Mouse (Mus musculus): Measurements from ENCODE around the gene 4922502D21Rik. TPM values are rescaled to one million over a fixed set of nuclear protein-coding genes. Genes with fewer than 3 reads are reported as not detected.
"Not testable (repeated sequence)": the region's sequence is repeated elsewhere in the genome, so short reads cannot be mapped to it uniquely, and the experiment has no call there.

4922502D21Rik gene
- polyA plus RNA-seq, 1 experiment from 2014 or later, result 0.12 TPM

DNA sequence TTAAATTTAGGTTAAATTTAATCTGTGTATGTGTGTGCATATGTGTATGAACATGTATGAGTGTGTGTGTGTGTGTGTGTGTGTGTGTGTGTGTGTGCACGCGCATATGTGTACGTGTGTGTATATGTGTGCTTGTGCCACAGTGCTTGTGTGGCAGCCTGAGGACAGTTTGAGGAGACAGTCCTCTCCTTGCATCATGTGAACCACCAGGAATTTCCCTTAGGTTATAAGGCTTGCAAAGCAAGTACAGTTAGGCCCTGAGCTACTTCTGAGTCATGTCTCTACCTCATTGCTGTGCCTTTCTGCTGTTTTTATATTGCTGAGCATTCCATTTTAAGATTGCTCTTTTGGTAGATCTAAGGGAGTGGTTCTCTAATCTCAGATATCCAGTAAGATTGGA is 19.5 kb upstream of the 4922502D21Rik start:
- 98% methylated on average over 3 of the region's 3 CpGs for WGBS
- H3K4me2 ChIP-seq (replicated peaks), result no peak overlapping the region
- H3K27me3 ChIP-seq (ENCODE audit: control insufficient read depth, insufficient read depth, low read length), result no peaks in the 10 kb centered on the region
- no peaks in the 10 kb centered on the region for H3K36me3 ChIP-seq (replicated peaks; ENCODE audit: control insufficient read depth, insufficient read depth)
- H3K9me3 ChIP-seq (ENCODE audit: control insufficient read depth, low read length), result no peaks in the 10 kb centered on the region
- no peak for DNase-seq (ENCODE audit: low spot score)
- no peaks in the 10 kb centered on the region for H3K4me1 ChIP-seq (replicated peaks; ENCODE audit: control insufficient read depth, insufficient read depth, low read length)
- ATAC-seq (ENCODE audit: low FRiP score), result no peak
- no peak overlapping the region for H3K4me3 ChIP-seq (replicated peaks; ENCODE audit: low read length)
- no peak overlapping the region for H3K27ac ChIP-seq
- no peak overlapping the region for H3K9ac ChIP-seq

DNA sequence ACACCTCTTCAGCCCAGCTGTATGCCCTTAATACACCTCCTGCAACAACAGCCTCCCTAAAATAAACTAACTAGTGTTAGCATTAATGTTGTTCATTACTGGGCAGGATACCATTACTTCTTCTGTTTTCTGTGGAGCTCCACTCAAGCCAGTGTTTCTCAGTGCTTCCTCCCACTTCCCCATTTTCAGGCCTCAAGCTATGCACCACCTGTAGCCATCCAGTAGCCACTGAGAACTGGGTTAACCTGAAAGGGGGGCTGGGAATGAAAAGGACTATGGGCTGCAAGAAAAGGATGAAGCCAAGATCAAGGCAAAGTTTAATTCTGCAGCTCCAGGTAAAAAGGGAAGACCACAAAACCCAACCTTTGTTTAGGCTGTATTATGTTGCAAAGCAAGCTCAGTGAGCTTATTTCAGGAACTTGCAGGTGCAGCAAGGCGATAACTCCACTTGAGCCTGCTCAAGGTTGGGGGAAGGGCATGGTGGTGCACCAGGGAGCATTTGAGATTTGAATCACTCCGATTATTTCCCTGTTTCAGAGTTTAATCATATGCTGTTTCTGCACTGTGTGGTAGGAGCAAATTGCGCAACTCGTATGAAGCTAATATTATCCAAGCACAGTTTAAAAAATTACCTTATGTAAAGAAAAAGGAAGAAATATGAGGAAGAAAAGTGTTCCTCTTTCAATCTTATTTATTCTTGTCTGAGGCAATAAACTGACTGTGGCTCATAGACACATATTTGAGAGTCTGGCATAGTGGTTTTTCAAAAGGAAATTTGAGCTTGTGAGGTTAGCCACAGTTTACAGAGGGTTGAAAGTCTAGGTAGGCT is 18.1 kb upstream of the 4922502D21Rik start:
- 59% methylated on average over 4 of the region's 4 CpGs for WGBS
- Histone ChIP-seq H3K4me1 (replicated peaks; ENCODE audit: control insufficient read depth, insufficient read depth, low read length) (no peaks in the 10 kb centered on the region), H3K4me3 (replicated peaks; ENCODE audit: low read length) (no peak overlapping the region), H3K36me3 (replicated peaks; ENCODE audit: control insufficient read depth, insufficient read depth) (no peaks in the 10 kb centered on the region), H3K4me2 (replicated peaks) (no peak overlapping the region), H3K27ac (no peak overlapping the region), H3K27me3 (ENCODE audit: control insufficient read depth, insufficient read depth, low read length) (no peaks in the 10 kb centered on the region), H3K9me3 (ENCODE audit: control insufficient read depth, low read length) (no peaks in the 10 kb centered on the region), H3K9ac (no peak overlapping the region)
- DNase-seq (ENCODE audit: low spot score) (no peak), ATAC-seq (ENCODE audit: low FRiP score) (no peak)

DNA sequence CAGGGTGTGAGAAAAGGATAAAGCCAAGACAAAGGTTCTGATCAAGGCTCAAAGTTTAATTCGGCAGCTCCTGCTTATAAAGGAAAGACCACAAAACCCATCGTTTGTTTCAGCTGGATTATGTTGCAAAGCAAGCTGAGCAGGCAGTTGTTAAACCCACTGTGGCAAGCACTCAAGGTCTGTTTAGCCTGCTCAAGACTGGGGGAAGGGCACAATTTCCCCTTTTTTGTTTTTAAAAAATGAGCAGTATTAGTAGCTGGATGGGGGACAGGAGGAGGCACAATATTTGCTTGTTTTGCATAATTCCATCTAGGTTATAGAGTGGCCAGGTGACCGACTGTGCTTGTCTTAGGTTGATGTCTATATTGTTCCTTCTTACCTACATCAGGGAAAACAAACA is 12.8 kb upstream of the 4922502D21Rik start:
- Histone ChIP-seq H3K9ac (no peak overlapping the region), H3K4me2 (replicated peaks) (no peak overlapping the region), H3K9me3 (ENCODE audit: control insufficient read depth, low read length) (no peaks in the 10 kb centered on the region), H3K27ac (no peak overlapping the region), H3K4me3 (replicated peaks; ENCODE audit: low read length) (no peak overlapping the region), H3K36me3 (replicated peaks; ENCODE audit: control insufficient read depth, insufficient read depth) (no peaks in the 10 kb centered on the region), H3K27me3 (ENCODE audit: control insufficient read depth, insufficient read depth, low read length) (no peaks in the 10 kb centered on the region), H3K4me1 (replicated peaks; ENCODE audit: control insufficient read depth, insufficient read depth, low read length) (no peaks in the 10 kb centered on the region)
- ATAC-seq (ENCODE audit: low FRiP score) (no peak), DNase-seq (ENCODE audit: low spot score) (no peak)
- 87% methylated on average over 3 of the region's 3 CpGs for WGBS

DNA sequence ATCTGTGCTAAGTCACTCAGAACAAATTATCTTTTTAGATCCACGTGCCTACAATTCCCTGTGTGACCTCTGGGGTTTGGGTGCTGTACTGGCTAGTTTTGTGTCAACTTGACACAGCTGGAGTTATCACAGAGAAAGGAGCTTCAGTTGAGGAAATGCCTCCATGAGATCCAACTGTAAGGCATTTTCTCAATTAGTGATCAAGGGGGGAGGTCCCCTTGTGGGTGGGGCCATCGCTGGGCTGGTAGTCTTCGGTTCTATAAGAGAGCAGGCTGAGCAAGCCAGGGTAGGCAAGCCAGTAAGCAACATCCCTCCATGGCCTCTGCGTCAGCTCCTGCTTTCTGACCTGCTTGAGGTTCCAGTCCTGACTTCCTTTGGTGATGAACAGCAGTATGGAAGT is 10.8 kb upstream of the 4922502D21Rik start, which contains the start of gene Clec12a:
Gene Clec12a, plus strand, starts transcription at position 301 of the 400 bp plus-strand sequence.
- ATAC-seq (ENCODE audit: low FRiP score), result not testable (repeated sequence)

DNA sequence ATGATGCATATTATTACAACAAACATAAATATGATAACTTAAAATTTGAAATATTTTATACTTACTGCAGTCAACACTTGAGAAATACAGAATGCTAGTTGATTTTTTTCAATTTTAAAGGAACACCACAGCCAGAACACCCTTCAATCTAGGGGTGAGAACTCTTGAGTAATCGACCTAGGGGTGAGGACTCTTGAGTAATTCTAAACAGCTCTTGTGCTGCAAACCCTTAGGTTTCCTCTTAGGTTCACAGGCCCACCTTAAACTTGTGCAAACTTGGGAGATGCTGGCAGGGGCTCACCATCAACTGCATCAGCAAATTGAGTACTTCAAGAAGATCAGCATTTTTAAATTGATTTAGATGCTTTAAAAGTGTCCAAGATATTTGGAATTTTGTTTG is 6.2 kb upstream of the 4922502D21Rik start:
- H3K4me1 ChIP-seq (replicated peaks; ENCODE audit: control insufficient read depth, insufficient read depth, low read length), result no peaks in the 10 kb centered on the region
- no peaks in the 10 kb centered on the region for H3K9me3 ChIP-seq (ENCODE audit: control insufficient read depth, low read length)
- H3K36me3 ChIP-seq (replicated peaks; ENCODE audit: control insufficient read depth, insufficient read depth), result no peaks in the 10 kb centered on the region
- H3K4me3 ChIP-seq (replicated peaks; ENCODE audit: low read length), result no peak overlapping the region
- no peaks in the 10 kb centered on the region for H3K27me3 ChIP-seq (ENCODE audit: control insufficient read depth, insufficient read depth, low read length)
- ATAC-seq (ENCODE audit: low FRiP score), result no peak
- no peak for DNase-seq (ENCODE audit: low spot score)
- no peak overlapping the region for H3K4me2 ChIP-seq (replicated peaks)
- H3K9ac ChIP-seq, result no peak overlapping the region
- 94% methylated on average over 1 of the region's 1 CpGs for whole genome bisulfite sequencing
- H3K27ac ChIP-seq, result no peak overlapping the region

More for the DNA sequence above, 10.8 kb upstream of the 4922502D21Rik start, which contains the start of gene Clec12a:
- H3K9ac ChIP-seq; H3K27me3 ChIP-seq (ENCODE audit: control insufficient read depth, insufficient read depth, low read length); DNase-seq (ENCODE audit: low spot score); H3K4me2 ChIP-seq (replicated peaks); H3K9me3 ChIP-seq (ENCODE audit: control insufficient read depth, low read length); H3K36me3 ChIP-seq (replicated peaks; ENCODE audit: control insufficient read depth, insufficient read depth); H3K27ac ChIP-seq; H3K4me1 ChIP-seq (replicated peaks; ENCODE audit: control insufficient read depth, insufficient read depth, low read length); H3K4me3 ChIP-seq (replicated peaks; ENCODE audit: low read length): not testable (repeated sequence)
- WGBS, result 79% methylated on average over 4 of the region's 4 CpGs

DNA sequence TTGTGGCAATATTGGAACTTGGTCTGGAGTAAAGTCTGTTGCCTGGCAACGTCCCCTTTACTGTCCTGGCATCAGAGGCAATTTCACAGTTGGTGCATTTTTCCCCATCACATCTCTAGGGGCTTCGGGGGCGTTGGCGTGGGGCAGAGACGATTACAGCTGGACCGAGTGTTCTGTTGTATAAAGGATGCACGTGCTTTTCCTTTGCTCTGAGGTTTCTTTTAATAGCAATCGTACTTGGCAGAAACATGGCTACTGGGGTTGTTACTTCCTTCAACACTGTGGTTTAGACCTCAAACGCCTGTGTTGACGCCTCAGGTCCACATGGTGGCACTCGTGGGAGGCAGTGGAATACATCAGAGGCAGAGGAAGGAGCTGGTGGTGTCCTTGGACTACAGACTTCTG is 2.1 kb upstream of the 4922502D21Rik start:
- Histone ChIP-seq H3K9me3 (ENCODE audit: control insufficient read depth, low read length) (no peaks in the 10 kb centered on the region), H3K36me3 (replicated peaks; ENCODE audit: control insufficient read depth, insufficient read depth) (no peaks in the 10 kb centered on the region), H3K4me1 (replicated peaks; ENCODE audit: control insufficient read depth, insufficient read depth, low read length) (no peaks in the 10 kb centered on the region), H3K4me3 (replicated peaks; ENCODE audit: low read length) (no peak overlapping the region), H3K27me3 (ENCODE audit: control insufficient read depth, insufficient read depth, low read length) (no peaks in the 10 kb centered on the region), H3K27ac (no peak overlapping the region), H3K4me2 (replicated peaks) (peak overlapping the region; percentile 33; the same call in 1 of the 2 replicates), H3K9ac (no peak overlapping the region)
- DNase-seq (ENCODE audit: low spot score) (peak; percentile 72), ATAC-seq (ENCODE audit: low FRiP score) (peak; percentile 90)
- 23% methylated on average over 11 of the region's 11 CpGs for WGBS

DNA sequence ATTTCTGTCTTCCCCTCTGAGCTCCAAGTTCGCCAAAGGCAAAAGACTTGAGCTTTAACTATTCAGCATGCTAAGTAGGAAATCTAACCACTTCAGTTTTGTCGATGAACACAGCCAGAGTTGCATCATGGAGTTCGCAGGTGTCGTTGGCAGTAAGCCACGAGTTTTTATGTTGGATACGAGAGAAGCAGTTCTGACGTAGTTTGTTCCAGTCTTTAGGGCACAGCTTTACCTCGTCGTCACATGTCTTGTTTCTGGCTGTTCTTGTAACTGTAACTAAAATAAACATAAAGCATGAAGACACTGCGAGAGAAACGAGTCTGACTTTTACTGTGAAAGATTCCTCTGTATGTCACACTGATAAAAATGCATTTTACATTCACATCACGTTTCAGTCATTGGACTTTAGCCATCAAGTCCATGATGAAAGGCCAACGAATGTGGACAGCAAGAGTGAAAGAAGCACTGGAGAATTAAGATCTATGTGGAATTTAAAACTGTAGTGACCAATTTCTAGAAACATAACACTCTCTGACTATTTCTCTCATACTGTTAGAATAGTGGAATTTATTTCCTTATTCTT is 4.9 kb downstream of the 4922502D21Rik start:
- H3K4me2 ChIP-seq (replicated peaks), result no peak overlapping the region
- H3K9ac ChIP-seq, result no peak overlapping the region
- H3K9me3 ChIP-seq (ENCODE audit: control insufficient read depth, low read length), result no peaks in the 10 kb centered on the region
- no peak overlapping the region for H3K4me3 ChIP-seq (replicated peaks; ENCODE audit: low read length)
- no peaks in the 10 kb centered on the region for H3K4me1 ChIP-seq (replicated peaks; ENCODE audit: control insufficient read depth, insufficient read depth, low read length)
- peak; percentile 32 for DNase-seq (ENCODE audit: low spot score)
- H3K27ac ChIP-seq, result no peak overlapping the region
- H3K27me3 ChIP-seq (ENCODE audit: control insufficient read depth, insufficient read depth, low read length), result no peaks in the 10 kb centered on the region
- ATAC-seq (ENCODE audit: low FRiP score), result no peak
- no peaks in the 10 kb centered on the region for H3K36me3 ChIP-seq (replicated peaks; ENCODE audit: control insufficient read depth, insufficient read depth)
- 76% methylated on average over 13 of the region's 13 CpGs for WGBS

DNA sequence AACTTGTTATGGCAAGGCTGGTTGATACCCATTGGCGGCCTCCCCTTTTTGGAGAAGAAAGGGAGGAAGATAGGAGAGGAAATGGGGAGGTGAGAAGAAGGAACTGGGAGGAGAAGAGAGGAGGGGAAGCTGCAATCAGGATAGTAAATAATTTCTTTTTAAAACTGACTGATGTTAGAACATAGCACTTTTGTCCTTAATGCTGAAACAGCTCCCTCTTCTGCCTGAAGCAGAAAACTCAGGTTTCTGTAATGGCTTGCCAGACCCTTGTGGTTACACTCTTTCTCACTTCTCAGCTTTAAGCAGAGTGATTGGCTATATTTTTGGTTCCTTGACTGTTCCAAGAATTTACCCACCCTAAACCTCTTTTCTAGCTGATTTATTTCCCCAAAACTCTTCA is 5.6 kb downstream of the 4922502D21Rik start:
- Histone ChIP-seq H3K9ac (no peak overlapping the region), H3K4me1 (replicated peaks; ENCODE audit: control insufficient read depth, insufficient read depth, low read length) (no peaks in the 10 kb centered on the region), H3K36me3 (replicated peaks; ENCODE audit: control insufficient read depth, insufficient read depth) (no peaks in the 10 kb centered on the region), H3K9me3 (ENCODE audit: control insufficient read depth, low read length) (no peaks in the 10 kb centered on the region), H3K4me3 (replicated peaks; ENCODE audit: low read length) (no peak overlapping the region), H3K27ac (no peak overlapping the region), H3K4me2 (replicated peaks) (no peak overlapping the region), H3K27me3 (ENCODE audit: control insufficient read depth, insufficient read depth, low read length) (no peaks in the 10 kb centered on the region)
- ATAC-seq (ENCODE audit: low FRiP score), result no peak
- no peak for DNase-seq (ENCODE audit: low spot score)
- WGBS, result 83% methylated on average over 1 of the region's 1 CpGs

DNA sequence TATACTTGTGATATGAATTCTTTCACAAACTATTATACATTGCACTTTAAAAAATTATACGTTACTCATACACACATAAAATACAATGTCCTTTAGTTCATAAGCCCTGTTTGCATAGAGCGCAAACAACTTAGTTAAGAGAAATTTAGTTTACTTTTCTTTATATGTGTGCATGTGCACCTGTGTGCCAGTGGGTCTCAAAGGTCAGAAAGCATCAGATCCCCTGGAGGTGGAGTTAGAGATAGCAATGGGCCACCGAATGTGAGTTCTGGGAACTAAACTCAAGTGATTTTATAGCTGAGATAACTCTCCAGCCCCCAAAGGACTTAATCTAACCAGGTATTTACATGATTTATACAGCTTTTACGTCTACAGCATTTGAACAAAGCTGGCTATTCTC is 12.3 kb downstream of the 4922502D21Rik start:
- H3K4me1 ChIP-seq (replicated peaks; ENCODE audit: control insufficient read depth, insufficient read depth, low read length), result no peaks in the 10 kb centered on the region
- H3K36me3 ChIP-seq (replicated peaks; ENCODE audit: control insufficient read depth, insufficient read depth), result no peaks in the 10 kb centered on the region
- no peaks in the 10 kb centered on the region for H3K27me3 ChIP-seq (ENCODE audit: control insufficient read depth, insufficient read depth, low read length)
- no peaks in the 10 kb centered on the region for H3K9me3 ChIP-seq (ENCODE audit: control insufficient read depth, low read length)
- no peak overlapping the region for H3K9ac ChIP-seq
- no peak overlapping the region for H3K4me3 ChIP-seq (replicated peaks; ENCODE audit: low read length)
- no peak overlapping the region for H3K27ac ChIP-seq
- DNase-seq (ENCODE audit: low spot score), result no peak
- H3K4me2 ChIP-seq (replicated peaks), result no peak overlapping the region
- WGBS, result 79% methylated on average over 4 of the region's 4 CpGs
- ATAC-seq (ENCODE audit: low FRiP score), result no peak
